Mouse (Mus musculus) intestine, postnatal 0 days (tissue): ENCODE results near the gene Cenpl. TPM values are rescaled to one million over a fixed set of nuclear protein-coding genes. Genes with fewer than 3 reads are reported as not detected.

Experiments
- ATAC-seq: fragments of 200-750 bp; cut with Nextera tagmentation; 2 replicates; pipeline ENCODE4 v1.8.0; 2017; ENCODE audit warnings: mild to moderate bottlenecking, moderate TSS enrichment, moderate library complexity
- H3K27ac ChIP-seq: fragments of 300-500 bp; sonication (generic); 2 replicates; pipeline ENCODE4 v1.5.1; 2014; ENCODE audit warnings: mild to moderate bottlenecking, low read depth, low read length, moderate library complexity
- H3K27me3 ChIP-seq: fragments of 300-500 bp; sonication (generic); replicated peaks from 2 replicates; pipeline ENCODE4 v1.6.1; 2014; ENCODE audit warnings: low read length, mixed read lengths; ENCODE audit not compliant: control insufficient read depth, insufficient read depth
- H3K36me3 ChIP-seq: fragments of 300-500 bp; sonication (generic); 2 replicates; pipeline ENCODE4 v1.6.1; 2014; ENCODE audit warnings: mild to moderate bottlenecking, moderate library complexity; ENCODE audit not compliant: control insufficient read depth, insufficient read depth
- H3K4me1 ChIP-seq: fragments of 300-500 bp; sonication (generic); replicated peaks from 2 replicates; pipeline ENCODE4 v1.6.1; 2014; ENCODE audit warnings: antibody characterized with exemption, low read length, mixed read lengths; ENCODE audit not compliant: control insufficient read depth, insufficient read depth
- H3K4me2 ChIP-seq: fragments of 300-500 bp; sonication (generic); replicated peaks from 2 replicates; pipeline ENCODE4 v1.6.1; 2014; ENCODE audit warnings: low read depth, mild to moderate bottlenecking, moderate library complexity
- H3K4me3 ChIP-seq: fragments of 300-500 bp; sonication (generic); 2 replicates; pipeline ENCODE4 v1.5.1; 2014; ENCODE audit warnings: low read depth, low read length
- H3K9ac ChIP-seq: fragments of 300-500 bp; sonication (generic); 2 replicates; pipeline ENCODE4 v1.6.1; 2014; ENCODE audit warnings: mild to moderate bottlenecking, low read depth, low read length
- H3K9me3 ChIP-seq: fragments of 300-500 bp; sonication (generic); 2 replicates; pipeline ENCODE4 v1.6.1; 2016; ENCODE audit warnings: mixed run types; ENCODE audit not compliant: control insufficient read depth
- CTCF ChIP-seq: sonication (generic); IDR thresholded peaks from 2 replicates; pipeline ENCODE4 v1.5.1; 2016; ENCODE audit warnings: low read depth, mild to moderate bottlenecking, control low read depth, antibody characterized with exemption, moderate library complexity
- WGBS: fragments of 180-500 bp; shearing (Covaris S2); extraction: QIAGEN DNeasy Blood & Tissue Kit; methylation state at CpG from one replicate; pipeline ENCODE4 v1.1.7; 2014; 5-methylcytosine and 5-hydroxymethylcytosine counted together
- polyA plus RNA-seq: library from polyadenylated mRNA; unstranded; fragments of >200 nt; fragmentation: Nextera tagmentation; extraction: Ambion mirVana; gene quantifications from 2 replicates; pipeline ENCODE4 v1.2.1, GENCODE M21; 2015

Gene Cenpl
- polyA plus RNA-seq, 1 experiment from 2014 or later: 11.0 TPM

GRCm38 (mm10) chr1:161122661-161123418, 52.3 kb downstream of the Cenpl start:
- H3K27me3 ChIP-seq: no peaks in the 10 kb centered on the region
- H3K4me2 ChIP-seq: no peak overlapping the region
- 85% methylated on average over 10 of the region's 10 CpGs for WGBS
- H3K4me3 ChIP-seq: no peak overlapping the region
- no peak for ATAC-seq
- H3K9me3 ChIP-seq: no peaks in the 10 kb centered on the region
- H3K4me1 ChIP-seq: no peaks in the 10 kb centered on the region
- H3K9ac ChIP-seq: no peak overlapping the region
- H3K36me3 ChIP-seq: peaks cover 9% of the 10 kb centered on the region
- no peak overlapping the region for H3K27ac ChIP-seq
- no peak for TF ChIP-seq CTCF

- no peak for TF ChIP-seq CTCF
- WGBS: 81% methylated on average over 1 of the region's 1 CpGs
- no peak for ATAC-seq
- Histone ChIP-seq H3K9ac (no peak overlapping the region), H3K4me1 (no peaks in the 10 kb centered on the region), H3K4me2 (no peak overlapping the region), H3K27me3 (no peaks in the 10 kb centered on the region), H3K36me3 (0 out of 2 replicates have a peak, but pooled peaks cover 3% of the 10 kb centered on the region), H3K4me3 (no peak overlapping the region), H3K27ac (no peak overlapping the region; the same call in 1 of the 2 replicates), H3K9me3 (no peaks in the 10 kb centered on the region)
Observed at GRCm38 (mm10) chr1:161126461-161126860, 55.9 kb downstream of the Cenpl start.

GRCm38 (mm10) chr1:161130726-161131664, 60.5 kb downstream of the Cenpl start, which contains the start of gene Klhl20:
Gene Klhl20, minus strand, starts transcription at chr1:161131511.
- Histone ChIP-seq H3K4me3 (peak within 1 kb of the TSS; percentile 71), H3K4me2 (peak within 1 kb of the TSS; percentile 85), H3K9me3 (no peaks in the 10 kb centered on the region), H3K4me1 (no peaks in the 10 kb centered on the region), H3K27me3 (no peaks in the 10 kb centered on the region), H3K27ac (peak within 1 kb of the TSS; percentile 91), H3K36me3 (0 out of 2 replicates have a peak, but pooled peaks cover 3% of the 10 kb centered on the region), H3K9ac (peak within 1 kb of the TSS; percentile 77)
- ATAC-seq: peak; percentile 95
- WGBS: under 1% methylated on average over 41 of the region's 41 CpGs
- peak; percentile 35 for TF ChIP-seq CTCF

Other genes starting within 250 kb of the Cenpl start
- gene Rc3h1, start 164.3 kb upstream of the Cenpl start, polyA plus RNA-seq: 3.8 and 4.0 TPM in 2 replicates
- gene Serpinc1, start 92.1 kb upstream of the Cenpl start, polyA plus RNA-seq: 1.1 TPM in 2 replicates
- gene Zbtb37, start 35.9 kb upstream of the Cenpl start, polyA plus RNA-seq: 2.0 and 4.0 TPM in 2 replicates
- gene Dars2, start 55 bp upstream of the Cenpl start, polyA plus RNA-seq: 14.7 and 15.3 TPM in 2 replicates
- gene Klhl20, start 60.8 kb downstream of the Cenpl start, polyA plus RNA-seq: 5.2 and 5.6 TPM in 2 replicates
- 0.17 and 0.25 TPM in 2 replicates for gene Ankrd45, start 72.0 kb downstream of the Cenpl start, polyA plus RNA-seq
- not detected in 2 replicates for gene Tex50, start 88.6 kb downstream of the Cenpl start, polyA plus RNA-seq
- gene Prdx6, start 180.5 kb downstream of the Cenpl start, polyA plus RNA-seq: 373 and 385 TPM in 2 replicates